Mouse (Mus musculus): ENCODE results near the gene Rtl10. TPM values are rescaled to one million over a fixed set of nuclear protein-coding genes. Genes with fewer than 3 reads are reported as not detected.

The Rtl10 gene
- total RNA-seq, 2 experiments from 2014 or later: 9.1 to 23.1 TPM

- ATAC-seq (replicated peaks; ENCODE audit: low FRiP score, low TSS enrichment, poor library complexity, severe bottlenecking): peak; percentile 100
Measured at GRCm38 (mm10) chr16:18533061-18533460, 34.4 kb downstream of the Rtl10 start.

- no peak for ATAC-seq (replicated peaks; ENCODE audit: low FRiP score, low TSS enrichment, poor library complexity, severe bottlenecking)
Measured at GRCm38 (mm10) chr16:18537407-18537990, 38.8 kb downstream of the Rtl10 start.

- no peak for ATAC-seq (replicated peaks; ENCODE audit: low FRiP score, low TSS enrichment, poor library complexity, severe bottlenecking)
Measured at GRCm38 (mm10) chr16:18539281-18539680, 40.6 kb downstream of the Rtl10 start.

GRCm38 (mm10) chr16:18543151-18543829, 44.6 kb downstream of the Rtl10 start:
- no peak for ATAC-seq (replicated peaks; ENCODE audit: low FRiP score, low TSS enrichment, poor library complexity, severe bottlenecking)

GRCm38 (mm10) chr16:18547891-18548290, 49.2 kb downstream of the Rtl10 start:
- no peak for ATAC-seq (replicated peaks; ENCODE audit: low FRiP score, low TSS enrichment, poor library complexity, severe bottlenecking)

Other genes with a start within 250 kb of the Rtl10 start
- not detected in 2 replicates for gene Gm49776, start 240.6 kb upstream of the Rtl10 start, total RNA-seq (2014; fragmentation: Nextera tagmentation)
- 0.47 TPM in 1 of 2 replicates, not detected in the other for gene Gm49776, start 240.6 kb upstream of the Rtl10 start, total RNA-seq (2017)
- gene Dgcr8, start 209.7 kb upstream of the Rtl10 start, total RNA-seq (2014; fragmentation: Nextera tagmentation): 77.7 and 78.5 TPM in 2 replicates
- gene Dgcr8, start 209.7 kb upstream of the Rtl10 start, total RNA-seq (2017): 47.5 and 78.3 TPM in 2 replicates
- 76.7 and 91.5 TPM in 2 replicates for gene Tango2, start 150.8 kb upstream of the Rtl10 start, total RNA-seq (2014; fragmentation: Nextera tagmentation)
- gene Tango2, start 150.8 kb upstream of the Rtl10 start, total RNA-seq (2017): 16.9 and 20.4 TPM in 2 replicates
- gene Arvcf, start 150.7 kb upstream of the Rtl10 start, total RNA-seq (2014; fragmentation: Nextera tagmentation): 14.0 and 16.5 TPM in 2 replicates
- 14.3 and 19.4 TPM in 2 replicates for gene Arvcf, start 150.7 kb upstream of the Rtl10 start, total RNA-seq (2017)
- gene Txnrd2, start 72.5 kb upstream of the Rtl10 start, total RNA-seq (2014; fragmentation: Nextera tagmentation): 75.4 and 82.3 TPM in 2 replicates
- gene Txnrd2, start 72.5 kb upstream of the Rtl10 start, total RNA-seq (2017): 97.2 and 145 TPM in 2 replicates
- gene Comt, start 72.0 kb upstream of the Rtl10 start, total RNA-seq (2014; fragmentation: Nextera tagmentation): 84.0 and 105 TPM in 2 replicates
- 56.1 and 59.7 TPM in 2 replicates for gene Comt, start 72.0 kb upstream of the Rtl10 start, total RNA-seq (2017)
- 14.6 and 17.1 TPM in 2 replicates for gene Gnb1l, start 188 bp upstream of the Rtl10 start, total RNA-seq (2014; fragmentation: Nextera tagmentation)
- gene Gnb1l, start 188 bp upstream of the Rtl10 start, total RNA-seq (2017): 5.8 and 10.1 TPM in 2 replicates
- gene Tbx1, start 91.8 kb downstream of the Rtl10 start, total RNA-seq (2014; fragmentation: Nextera tagmentation): not detected in 2 replicates
- not detected in 2 replicates for gene Tbx1, start 91.8 kb downstream of the Rtl10 start, total RNA-seq (2017)
- gene Gp1bb, start 123.5 kb downstream of the Rtl10 start, total RNA-seq (2014; fragmentation: Nextera tagmentation): 0.72 and 0.87 TPM in 2 replicates
- gene Gp1bb, start 123.5 kb downstream of the Rtl10 start, total RNA-seq (2017): 1.6 and 3.4 TPM in 2 replicates
- not detected in 2 replicates for gene Gm49601, start 127.5 kb downstream of the Rtl10 start, total RNA-seq (2014; fragmentation: Nextera tagmentation)
- gene Gm49601, start 127.5 kb downstream of the Rtl10 start, total RNA-seq (2017): 0.80 TPM in 1 of 2 replicates, not detected in the other
- gene Sept5, start 131.1 kb downstream of the Rtl10 start, total RNA-seq (2014; fragmentation: Nextera tagmentation): 0.64 TPM in 1 of 2 replicates, not detected in the other
- gene Sept5, start 131.1 kb downstream of the Rtl10 start, total RNA-seq (2017): 0.09 TPM in 1 of 2 replicates, not detected in the other

Measured in megakaryocyte-erythroid progenitor cell, adult 5-6 weeks (primary cell).